Mouse (Mus musculus) myocyte (in vitro differentiated cells): Measurements from ENCODE around the gene Usp9x.

ENCODE experiments used
- E2F4 ChIP-seq: IDR thresholded peaks from one replicate; pipeline ENCODE4 v1.6.1; 2011; ENCODE audit warnings: mild to moderate bottlenecking, control low read depth, moderate library complexity; ENCODE audit not compliant: insufficient read depth
- MAX ChIP-seq: IDR thresholded peaks from one replicate; pipeline ENCODE4 v1.6.1; 2011; ENCODE audit warnings: low read depth, mild to moderate bottlenecking, control low read depth
- MYOG ChIP-seq, 3 experiments: IDR thresholded peaks; one replicate each; pipeline ENCODE4 v1.6.1; 2011; ENCODE audit warnings: control low read depth in 2 of 3, low read depth in 2 of 3, mild to moderate bottlenecking in 2 of 3; ENCODE audit not compliant: insufficient read length in 2 of 3, control insufficient read depth in 1 of 3, insufficient read depth in 1 of 3
- POLR2A ChIP-seq: IDR thresholded peaks from one replicate; pipeline ENCODE4 v1.6.1; 2011; ENCODE audit warnings: low read depth, mild to moderate bottlenecking, control low read depth, moderate library complexity; ENCODE audit not compliant: insufficient read length
- POLR2AphosphoS2 ChIP-seq: IDR thresholded peaks from one replicate; pipeline ENCODE4 v1.6.1; 2011; ENCODE audit warnings: low read depth, control low read depth; ENCODE audit not compliant: insufficient read length

DNA sequence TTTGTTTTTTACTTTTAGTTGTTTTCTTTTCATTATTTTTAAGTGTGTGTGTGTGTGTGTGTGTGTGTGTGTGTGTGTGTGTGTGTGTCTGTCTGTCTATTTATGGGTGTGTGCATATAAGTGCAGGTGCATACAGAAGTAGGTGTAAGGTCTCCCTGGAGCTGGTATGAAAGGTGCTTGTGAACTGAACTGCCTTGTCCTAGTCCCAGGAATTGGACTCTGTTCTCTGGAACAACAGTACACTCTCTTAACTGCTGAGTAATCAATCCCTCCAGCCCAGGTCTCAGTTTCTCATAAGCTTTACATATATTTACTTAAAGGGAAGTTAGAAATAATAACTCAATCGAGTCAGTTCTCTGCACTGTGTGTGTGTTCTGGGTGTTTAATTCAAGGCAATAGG is 25.7 kb downstream of the Usp9x start:
- TF ChIP-seq POLR2A = no peak
- no peak for TF ChIP-seq MAX
- no peak for TF ChIP-seq MYOG (IDR thresholded peaks at IDR 0.05; ENCODE audit: control insufficient read depth in 1 of 3, insufficient read depth in 1 of 3, insufficient read length in 2 of 3, low read depth in 2 of 3)
- TF ChIP-seq E2F4 = no peak
- TF ChIP-seq POLR2AphosphoS2 = no peak
